Mouse (Mus musculus): ENCODE measurements around the gene Gabrp. TPM values are rescaled to one million over a fixed set of nuclear protein-coding genes. Genes with fewer than 3 reads are reported as not detected.

Gene Gabrp
- not detected for total RNA-seq (2021)

DNA sequence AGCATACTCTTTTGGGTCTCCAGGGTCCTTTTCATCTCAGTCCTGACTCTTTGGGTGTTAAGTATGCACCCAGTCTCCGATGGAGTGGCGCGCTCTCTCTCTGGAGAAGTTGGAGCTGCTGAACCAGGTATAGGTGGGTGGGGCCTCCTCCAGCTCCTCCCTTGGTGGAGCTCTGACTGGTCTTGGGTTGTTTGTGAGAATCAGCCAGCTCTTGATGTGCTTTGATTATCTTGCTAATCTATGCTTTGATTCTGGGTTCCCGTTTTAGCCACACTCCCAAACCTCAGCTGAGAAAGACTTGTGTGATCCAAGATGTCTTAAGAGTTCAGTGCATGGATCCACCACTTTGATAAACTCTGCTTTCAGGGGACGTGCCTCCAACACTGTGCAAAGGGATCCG lies at the start of gene Gabrp:
Gabrp (minus strand) TSS at position 101 of the 400 bp plus-strand sequence.
- DNase-seq: no peak
- intact Hi-C loops (cut with DNase I): no loop called here

DNA sequence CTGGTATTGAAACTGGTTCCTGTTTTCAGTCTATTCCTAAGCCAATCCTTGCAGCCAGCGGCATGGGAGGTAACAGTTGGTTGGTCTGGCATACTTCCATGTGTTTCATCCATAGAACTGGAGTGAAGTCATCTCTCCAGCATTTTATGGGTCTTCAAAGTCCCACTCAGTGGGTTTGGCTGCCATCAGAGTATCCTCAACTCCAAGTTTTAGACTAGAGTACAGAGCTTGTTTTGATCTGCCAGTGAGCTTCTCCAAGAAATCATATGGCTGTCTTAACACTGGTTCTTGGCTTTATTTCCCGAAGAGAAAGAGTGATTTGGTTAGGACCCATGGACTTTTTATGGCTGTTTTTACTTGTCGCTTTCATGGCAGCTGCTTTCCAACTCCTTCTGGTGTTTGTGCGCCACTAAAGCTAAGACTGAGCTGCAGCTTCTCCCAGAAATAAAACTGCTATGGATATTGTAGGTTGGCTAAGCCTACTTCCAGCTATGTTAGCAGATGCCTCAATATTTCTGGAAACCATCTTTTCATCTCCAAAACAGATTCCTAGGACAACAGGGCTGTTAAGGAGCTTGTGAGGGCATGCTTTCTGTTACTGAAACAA lies 48.5 kb upstream of the Gabrp start:
- intact Hi-C loops (cut with DNase I): no loop called here
- DNase-seq: no peak

DNA sequence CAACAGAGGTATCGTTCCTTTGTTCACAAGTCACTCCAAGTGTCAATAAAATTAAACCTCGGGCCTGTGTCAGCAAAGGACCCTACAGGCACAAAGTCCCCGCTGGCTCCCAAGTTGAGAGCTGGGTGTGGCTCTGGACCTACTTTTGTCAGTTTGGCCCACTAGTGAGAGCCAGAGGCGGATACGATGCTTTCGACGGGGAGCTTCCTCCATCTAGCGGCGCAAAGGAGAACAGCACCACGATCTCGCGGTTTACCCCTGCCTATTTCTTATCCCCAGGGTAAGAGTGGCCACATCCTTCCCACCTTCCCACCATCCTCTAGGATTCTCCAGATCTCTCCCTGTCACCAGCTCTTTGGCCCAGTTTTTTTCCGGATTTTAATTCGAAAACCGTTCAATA lies 35.5 kb upstream of the Gabrp start:
- peak; percentile 64 to 69 for DNase-seq
- intact Hi-C loops (cut with DNase I): loop anchor here (1.0 to 5.0 kb wide), 2 partner anchors 317 to 438 kb away; no protein-coding TSS in a partner anchor

DNA sequence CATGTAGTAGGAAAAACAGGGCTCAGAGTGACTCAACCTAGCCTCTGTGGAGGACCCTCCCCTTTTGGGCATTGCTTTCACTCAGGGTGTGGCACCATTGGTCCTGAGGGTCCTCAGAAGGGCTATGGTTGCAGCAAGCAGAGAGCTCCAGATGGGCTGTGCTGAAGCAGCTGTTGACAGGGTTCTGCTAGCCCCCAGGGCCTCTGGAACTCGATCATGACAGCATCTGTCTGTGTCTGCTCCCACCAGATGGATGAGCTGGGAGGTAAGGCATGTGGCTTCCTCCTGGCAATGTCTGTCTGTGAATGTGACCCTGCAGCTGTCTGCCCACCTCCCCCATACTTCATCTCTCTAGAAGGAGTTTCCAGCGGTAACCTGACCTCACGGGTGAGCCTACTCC lies 29.0 kb upstream of the Gabrp start:
- intact Hi-C loops (cut with DNase I): no loop called here

DNA sequence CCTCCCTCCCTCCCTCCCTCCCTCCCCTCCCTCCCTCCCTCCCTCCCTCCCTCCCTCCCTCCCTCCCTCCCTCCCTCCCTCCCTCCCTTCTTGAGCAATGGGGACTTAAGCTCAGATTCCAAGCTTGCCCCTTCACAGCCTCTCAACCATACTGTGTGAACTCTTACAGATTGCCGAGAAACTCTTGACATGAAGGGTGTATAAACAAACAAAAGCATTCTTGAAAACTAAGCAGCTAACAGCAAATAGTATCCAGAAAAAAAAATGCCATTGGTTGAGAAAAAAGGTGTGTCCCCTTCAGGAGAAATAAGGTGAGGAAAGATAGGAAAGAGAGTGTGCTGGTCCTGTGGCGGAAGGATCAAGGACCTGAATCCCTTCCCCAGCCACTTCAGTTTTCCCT lies 24.4 kb upstream of the Gabrp start:
- intact Hi-C loops (cut with DNase I): no loop called here
- no peak for DNase-seq

More for the DNA sequence above, 29.0 kb upstream of the Gabrp start:
- no peak for DNase-seq

DNA sequence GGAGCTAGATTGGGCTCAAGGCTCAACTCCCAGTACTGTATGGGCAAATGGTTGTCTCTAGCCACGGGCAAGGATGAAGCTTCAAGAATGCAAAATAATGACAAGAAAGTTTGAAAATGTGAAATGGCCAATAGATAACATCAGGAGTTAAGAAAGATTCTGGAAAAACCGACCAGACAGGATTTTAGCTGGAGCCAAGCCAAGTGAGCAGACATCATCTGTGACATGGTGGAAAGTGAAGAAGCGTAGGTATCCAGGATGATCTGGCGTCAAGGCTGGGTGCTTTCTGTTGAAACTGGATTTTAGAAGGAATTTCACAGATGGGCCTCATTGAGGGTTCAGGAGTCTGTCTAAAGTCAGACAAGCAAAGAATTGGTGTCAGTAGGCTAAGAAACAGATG lies 20.2 kb upstream of the Gabrp start, which contains the start of gene D130052B06Rik:
D130052B06Rik (plus strand) TSS at position 317 of the 400 bp plus-strand sequence.
- DNase-seq: no peak
- intact Hi-C loops (cut with DNase I): no loop called here

DNA sequence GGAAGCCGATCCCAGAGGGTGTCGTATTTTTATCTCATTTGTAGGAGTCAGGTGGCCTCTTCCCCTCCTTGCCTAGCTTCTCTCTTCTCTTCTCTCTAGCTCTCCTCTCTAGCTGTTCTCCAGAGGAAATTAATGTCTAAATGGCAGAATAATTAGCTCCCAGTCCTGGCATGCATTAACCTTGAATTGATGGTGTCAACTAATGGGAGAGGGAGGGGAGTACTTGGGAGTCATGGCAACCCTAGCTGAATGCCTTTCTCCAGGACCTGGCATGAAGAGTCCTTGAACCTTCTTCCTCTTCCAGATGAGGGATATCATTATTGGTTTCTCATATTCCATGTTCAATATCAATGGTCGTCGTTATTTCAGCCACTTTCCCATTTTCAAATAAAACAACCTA lies 17.9 kb upstream of the Gabrp start:
- intact Hi-C loops (cut with DNase I): no loop called here
- no peak for DNase-seq

DNA sequence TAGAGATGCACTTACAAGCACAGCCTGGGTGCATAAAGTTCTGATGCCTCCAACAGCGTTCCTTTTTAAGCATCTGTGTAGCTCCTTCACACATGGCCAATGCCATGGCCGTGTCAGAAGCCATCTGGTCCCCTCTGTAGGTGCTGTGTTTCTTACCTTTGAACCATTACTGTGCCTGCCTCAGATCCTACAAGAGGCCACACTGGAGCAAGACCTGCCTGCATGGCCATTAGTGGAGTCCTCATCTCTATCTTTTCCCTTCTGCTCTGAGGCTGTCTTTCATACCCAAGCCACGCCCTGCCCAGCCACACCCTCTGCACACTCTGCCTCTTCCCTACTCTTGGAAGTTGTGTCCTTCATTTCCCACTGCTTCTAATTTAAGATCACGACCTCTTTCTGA lies 14.1 kb upstream of the Gabrp start:
- intact Hi-C loops (cut with DNase I): no loop called here
- DNase-seq: no peak

DNA sequence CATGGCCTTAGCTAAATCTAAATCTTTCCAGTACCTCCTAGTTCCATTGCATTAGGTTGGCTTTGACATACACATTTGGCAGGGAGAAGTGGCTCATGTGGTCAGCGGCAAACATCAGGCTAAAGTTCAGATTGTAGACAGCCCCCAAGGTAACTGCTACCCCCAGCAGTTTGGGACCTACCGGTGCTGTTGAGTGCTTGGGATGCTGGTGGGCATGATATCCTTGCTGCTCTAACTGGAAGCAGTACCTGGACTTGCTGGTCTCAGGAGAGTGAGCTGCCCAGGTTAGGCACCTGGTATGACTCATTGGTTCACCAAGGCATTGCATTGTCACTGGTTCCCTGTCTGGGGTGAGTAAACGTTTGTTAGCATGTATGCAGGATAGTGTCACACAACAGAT lies 12.0 kb upstream of the Gabrp start:
- DNase-seq: no peak
- intact Hi-C loops (cut with DNase I): no loop called here

DNA sequence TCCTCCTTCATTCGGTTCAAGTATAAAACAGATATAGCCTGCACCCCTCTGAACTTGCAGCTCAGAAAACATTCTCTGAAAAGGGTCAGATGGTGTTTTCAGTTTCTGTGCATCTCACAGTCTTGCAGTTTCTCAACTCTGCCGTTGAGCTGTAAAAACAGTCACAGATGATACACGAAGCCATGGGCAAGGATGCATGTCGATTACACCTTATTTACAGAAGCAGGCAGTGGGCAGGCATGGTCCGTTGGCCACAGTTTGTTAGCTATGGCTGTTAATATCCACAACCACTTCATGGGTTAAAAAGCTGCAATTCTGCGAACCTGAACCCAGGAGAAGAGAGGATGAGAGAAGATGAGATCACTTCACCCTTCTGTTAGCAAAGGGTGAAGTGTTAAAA lies 7.9 kb upstream of the Gabrp start:
- no peak for DNase-seq
- intact Hi-C loops (cut with DNase I): no loop called here

DNA sequence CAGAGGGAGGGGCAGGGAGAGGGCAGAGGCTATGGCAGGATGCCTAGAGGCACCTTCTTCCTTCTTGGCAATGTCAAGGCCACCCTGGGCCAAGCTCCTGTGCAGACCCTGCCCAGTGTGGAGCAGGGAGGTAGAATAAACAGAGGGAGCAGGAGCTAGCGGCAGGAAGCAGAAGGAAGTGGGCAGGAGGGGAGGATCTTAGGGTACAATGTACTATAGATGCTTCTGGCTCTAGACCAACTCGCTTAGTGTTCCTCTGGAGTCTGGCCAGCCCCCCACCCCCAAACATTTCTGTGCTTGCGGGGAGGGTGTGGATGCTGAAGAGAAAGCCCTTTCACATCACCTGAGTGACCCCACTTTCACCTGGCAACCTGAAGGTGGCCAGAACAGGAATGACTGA lies 862 bp upstream of the Gabrp start:
- no peak for DNase-seq
- intact Hi-C loops (cut with DNase I): no loop called here

DNA sequence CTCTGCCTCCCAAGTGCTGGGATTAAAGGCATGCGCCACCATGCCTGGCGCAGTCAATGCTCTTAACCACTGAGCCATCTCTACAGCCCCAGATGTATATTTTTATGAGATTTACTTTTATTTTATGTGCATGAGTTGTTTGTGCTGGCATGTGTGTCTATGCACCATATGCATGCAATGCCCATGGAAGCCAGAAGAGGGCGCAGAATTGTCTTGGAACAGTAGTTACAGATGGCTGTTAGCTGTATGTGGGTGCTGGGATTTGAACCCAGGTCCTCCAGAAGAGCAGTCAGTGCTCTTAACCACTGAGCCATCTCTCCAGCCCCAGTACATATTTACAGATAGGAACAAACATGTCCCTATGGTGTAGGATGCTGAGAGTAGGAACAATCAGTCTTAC lies 3.8 kb downstream of the Gabrp start:
- no peak for DNase-seq
- intact Hi-C loops (cut with DNase I): no loop called here

DNA sequence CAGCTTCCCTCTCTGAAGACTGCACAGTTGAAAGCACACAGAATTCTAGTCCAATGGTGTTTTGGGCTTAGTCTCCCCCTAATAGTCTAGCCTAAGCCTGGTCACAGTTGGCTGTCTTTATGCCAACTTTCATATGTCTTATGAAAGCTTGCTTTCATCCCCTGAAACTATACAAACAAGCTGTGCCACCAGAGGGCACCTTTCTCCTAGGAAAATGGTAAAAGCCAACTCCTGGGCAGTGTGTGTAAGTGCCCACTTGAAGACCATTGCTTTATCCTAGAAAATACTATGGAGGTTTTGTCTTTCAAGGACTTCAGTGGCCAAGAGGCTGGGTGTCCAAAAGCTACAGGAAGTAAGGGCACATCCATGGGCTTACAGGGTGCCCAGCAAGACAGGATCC lies 8.3 kb downstream of the Gabrp start:
- no peak for DNase-seq
- intact Hi-C loops (cut with DNase I): no loop called here

DNA sequence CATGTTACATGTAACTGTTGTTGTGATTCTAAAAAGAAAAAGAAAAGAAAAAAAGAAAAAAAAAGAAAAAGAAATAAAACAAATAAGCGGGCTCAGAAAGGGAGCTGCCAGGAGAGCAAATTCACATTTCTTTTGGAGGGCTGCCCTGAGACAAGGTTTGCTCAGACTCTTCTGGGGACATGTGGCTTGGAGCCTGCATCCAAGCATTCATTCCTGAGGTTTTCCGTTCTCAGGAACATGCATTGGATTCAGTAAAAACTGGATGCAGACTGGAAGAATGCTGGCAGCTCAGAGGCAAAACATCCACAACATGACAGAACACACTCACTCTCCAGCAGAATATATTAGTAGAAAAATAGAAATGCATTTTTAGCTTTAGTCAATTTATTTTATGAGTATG lies 14.8 kb downstream of the Gabrp start:
- intact Hi-C loops (cut with DNase I): no loop called here
- no peak for DNase-seq

DNA sequence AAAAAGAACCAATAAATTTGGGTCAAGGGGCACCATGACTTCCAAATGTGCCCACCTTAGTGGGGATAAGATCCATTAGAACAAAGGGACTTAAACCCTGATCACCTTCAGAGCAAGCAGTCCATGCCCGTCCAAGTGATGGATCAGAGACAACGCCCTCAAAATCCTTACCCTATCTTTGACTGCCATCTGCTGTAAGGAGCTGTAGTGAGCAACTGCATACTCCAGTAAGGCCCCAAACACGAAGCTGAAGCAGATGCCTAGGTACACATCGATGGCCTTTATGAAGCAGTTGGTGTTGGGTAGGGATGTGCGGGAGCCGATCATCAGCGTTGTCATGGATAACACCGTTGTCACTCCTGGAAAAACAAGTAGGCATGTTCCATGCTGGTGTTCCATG lies 24.6 kb downstream of the Gabrp start:
- intact Hi-C loops (cut with DNase I): loop anchor here (5.0 kb wide), 1 partner anchor 377 kb away; no protein-coding TSS in a partner anchor
- no peak for DNase-seq

DNA sequence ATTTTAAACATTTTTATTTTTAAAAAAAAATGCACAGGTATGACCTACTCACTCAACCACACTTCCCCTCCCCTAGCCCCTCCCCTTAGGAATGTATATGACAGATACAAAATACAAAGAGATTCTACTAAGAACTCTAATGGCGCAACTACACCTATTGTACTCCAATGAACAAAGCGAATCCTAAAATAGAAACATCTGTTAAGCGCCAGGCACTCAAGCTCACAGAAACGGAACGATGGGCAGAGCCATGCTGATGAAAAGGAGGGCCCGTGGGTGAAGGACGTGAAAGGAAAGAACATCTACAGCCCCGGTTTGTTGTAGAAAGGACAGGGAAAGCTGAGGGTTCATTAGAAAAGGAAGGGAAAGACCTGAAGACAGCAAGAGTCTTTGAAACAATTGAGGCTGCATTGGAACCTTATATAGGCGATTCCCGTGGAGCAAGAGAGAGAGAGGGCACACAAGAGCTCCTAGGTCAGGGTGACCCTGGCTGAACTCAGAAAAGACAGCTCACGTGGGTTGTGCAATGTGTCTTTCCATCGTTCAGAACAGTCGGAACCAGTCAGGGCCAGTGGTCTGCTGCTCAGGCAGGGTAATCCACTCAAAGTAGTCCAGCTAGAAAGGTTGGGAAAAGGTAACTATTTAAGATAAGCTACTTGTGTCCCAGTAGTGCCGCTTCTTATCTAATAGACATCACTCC lies 27.7 kb downstream of the Gabrp start:
- intact Hi-C loops (cut with DNase I): loop anchor here (5.0 kb wide), 1 partner anchor 374 kb away; no protein-coding TSS in a partner anchor
- DNase-seq: no peak

DNA sequence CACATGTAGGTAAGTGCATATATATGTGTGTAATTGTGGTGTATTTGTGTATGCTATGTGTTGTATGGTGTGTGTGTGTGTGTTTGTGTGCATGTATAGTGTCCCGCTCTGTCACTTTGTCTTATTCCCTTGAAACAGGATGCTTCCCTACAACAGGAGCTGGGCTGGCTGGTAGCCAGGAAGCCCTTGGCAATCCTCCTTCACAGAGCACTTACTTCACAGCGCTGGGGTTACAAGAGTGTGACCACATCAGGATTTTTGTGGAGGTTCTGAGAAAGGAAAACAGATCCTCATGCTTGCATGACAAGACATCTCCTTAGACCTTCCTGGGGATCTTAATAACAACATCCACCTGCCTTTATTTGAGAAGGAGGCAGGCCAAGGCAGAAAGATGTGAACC lies 31.4 kb downstream of the Gabrp start:
- DNase-seq: peak in 1 of 2 experiments; percentile 16
- intact Hi-C loops (cut with DNase I): no loop called here

DNA sequence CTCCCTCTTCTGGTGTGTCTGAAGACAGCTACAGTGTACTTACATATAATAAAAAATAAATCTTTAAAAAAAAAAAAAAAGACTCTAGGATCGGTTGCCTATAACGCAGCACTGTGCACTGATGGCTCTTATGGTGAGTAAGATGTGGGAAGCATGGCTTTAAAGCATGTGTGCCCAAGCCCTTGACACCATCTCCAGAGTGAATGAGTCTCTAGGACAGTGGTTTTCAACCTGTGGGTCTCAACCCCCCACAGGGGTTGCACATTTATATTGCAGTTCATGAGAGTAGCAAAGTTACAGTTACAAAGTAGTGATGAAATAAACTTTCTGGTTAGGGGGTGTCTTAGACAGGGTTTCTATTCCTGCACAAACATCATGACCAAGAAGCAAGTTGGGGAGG lies 33.8 kb downstream of the Gabrp start:
- no peak for DNase-seq
- intact Hi-C loops (cut with DNase I): no loop called here

DNA sequence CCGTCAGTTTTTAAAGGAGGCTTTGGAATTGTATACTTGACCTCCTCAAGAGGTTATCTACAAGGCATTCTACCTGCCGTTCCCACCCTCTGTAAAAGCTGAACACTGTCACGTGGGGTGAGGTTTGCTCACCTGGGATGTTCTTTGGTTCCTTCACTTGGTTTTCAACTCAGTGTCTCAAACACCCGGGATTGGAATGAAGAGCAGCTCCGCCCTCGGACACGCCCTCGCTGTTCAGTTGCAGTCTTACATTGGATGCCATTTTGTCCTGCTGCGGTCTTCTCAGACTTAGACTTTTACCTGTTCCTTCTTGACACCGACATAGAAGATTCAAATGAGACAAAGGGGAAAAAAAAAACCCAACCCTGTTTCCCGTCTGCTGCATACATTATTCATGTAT lies 34.6 kb downstream of the Gabrp start:
- no peak for DNase-seq
- intact Hi-C loops (cut with DNase I): no loop called here

DNA sequence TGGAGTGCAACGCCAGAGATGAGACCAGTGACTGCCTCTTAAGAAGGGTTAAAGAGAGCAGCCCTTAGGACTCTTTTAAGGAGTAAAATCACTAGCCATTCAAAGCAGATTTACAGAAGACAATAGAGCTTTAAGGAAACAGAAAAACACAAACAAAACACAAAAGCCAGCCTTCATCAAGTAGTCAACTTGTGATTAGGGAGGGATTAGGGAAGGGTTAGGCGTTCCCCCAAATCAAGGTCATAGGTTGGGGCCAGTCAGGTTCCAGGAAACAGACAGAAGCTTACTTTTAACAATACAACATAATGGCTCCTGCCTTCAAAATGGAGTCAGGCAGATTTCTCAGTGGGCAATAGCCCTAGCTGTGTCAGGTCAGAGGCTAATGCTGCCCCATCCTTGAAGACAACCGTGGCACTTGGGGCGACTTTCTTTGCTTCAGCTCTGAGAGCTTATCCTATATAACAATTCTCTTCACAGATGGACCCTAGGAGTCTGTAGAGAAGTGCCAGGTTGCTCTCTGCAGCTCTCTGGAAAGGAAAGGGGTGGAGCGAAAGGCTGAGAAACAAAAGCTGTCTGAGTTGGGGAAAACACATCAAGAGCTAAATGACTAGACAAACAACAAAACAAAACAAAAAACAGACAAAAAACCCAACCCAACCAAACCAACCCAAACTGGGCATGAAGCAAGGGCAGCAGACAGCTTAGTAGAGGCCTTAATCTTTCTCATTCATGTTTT lies 41.2 kb downstream of the Gabrp start:
- DNase-seq: no peak
- intact Hi-C loops (cut with DNase I): no loop called here

DNA sequence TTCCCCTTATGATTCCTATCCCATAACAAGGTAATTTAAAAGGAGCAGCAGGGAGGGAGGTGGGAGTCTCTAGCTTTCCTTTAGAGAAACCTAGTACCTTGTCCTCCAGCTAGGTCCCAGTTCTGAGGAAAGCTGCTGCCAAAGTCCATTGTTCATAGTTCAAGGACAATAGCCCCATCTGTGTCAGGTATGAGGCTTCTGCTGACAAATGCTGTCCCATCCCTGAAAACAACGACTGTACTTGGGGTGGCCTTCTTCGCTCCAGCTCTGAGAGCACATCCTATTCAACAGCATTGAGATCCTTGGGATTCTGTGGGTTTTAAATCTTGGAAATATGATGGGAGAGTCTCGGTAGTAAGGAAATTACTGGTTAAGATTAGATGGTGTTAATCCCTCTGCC lies 42.1 kb downstream of the Gabrp start:
- intact Hi-C loops (cut with DNase I): no loop called here
- DNase-seq: no peak

DNA sequence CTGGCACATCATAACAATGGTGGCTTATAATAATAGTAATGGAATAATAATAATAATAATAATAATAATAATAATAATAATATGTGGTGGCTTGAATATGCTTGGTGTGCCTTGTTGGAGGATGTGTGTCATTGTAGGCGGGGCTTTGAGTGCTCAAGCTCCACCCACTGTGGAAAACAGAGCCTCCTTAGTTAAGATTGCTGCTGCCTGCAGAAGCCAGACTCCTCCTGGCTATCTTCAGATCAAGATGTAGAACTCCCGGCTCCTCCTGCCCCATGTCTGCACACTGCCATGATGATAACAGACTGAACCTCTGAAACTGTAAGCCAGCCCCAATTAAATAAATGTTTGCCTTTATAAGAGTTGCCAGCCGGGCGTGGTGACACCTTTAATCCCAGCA lies 44.2 kb downstream of the Gabrp start:
- intact Hi-C loops (cut with DNase I): no loop called here
- DNase-seq: no peak
